Mouse (Mus musculus): ENCODE data around the gene Piwil4. TPM values are rescaled to one million over a fixed set of nuclear protein-coding genes. Genes with fewer than 3 reads are reported as not detected.
"Not testable (repeated sequence)": the region's sequence is repeated elsewhere in the genome, so short reads cannot be mapped to it uniquely, and the experiment has no call there.

The Piwil4 gene
- total and polyA plus RNA-seq, 2 experiments from 2014 or later = 0.42 to 0.48 TPM

DNA sequence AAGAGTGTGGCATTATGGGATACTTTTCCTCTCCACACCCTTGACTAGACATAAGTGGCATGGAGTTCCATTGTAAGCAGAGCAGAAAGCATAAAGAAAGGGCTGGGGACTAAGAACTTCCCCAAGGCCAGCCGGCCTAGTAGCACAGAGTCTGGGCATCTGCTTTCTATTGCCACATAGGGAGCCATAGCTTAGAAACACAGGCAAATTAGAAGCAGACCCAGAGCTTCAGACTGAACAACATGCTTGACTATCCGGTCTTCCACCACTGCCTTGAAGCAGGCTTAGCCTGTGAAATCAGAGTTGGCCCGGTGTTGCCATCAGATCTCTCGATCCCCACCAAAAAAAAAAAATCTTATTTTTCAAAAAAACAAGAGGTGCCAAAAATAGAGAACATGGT is 67.4 kb downstream of the Piwil4 start:
- Histone ChIP-seq H3K36me3 (ENCODE audit: insufficient read depth, low read length) (no peaks in the 10 kb centered on the region), H3K9me3 (ENCODE audit: low read length) (no peaks in the 10 kb centered on the region), H3K27me3 (ENCODE audit: insufficient read depth, low read length) (no peaks in the 10 kb centered on the region), H3K27ac (no peak overlapping the region), H3K9ac (replicated peaks; ENCODE audit: low read length) (no peak overlapping the region), H3K4me3 (ENCODE audit: low read length) (no peak overlapping the region), H3K4me1 (ENCODE audit: insufficient read depth, low read length) (peaks cover 3% of the 10 kb centered on the region; the same call in 1 of the 2 replicates), H3K4me2 (ENCODE audit: low read depth, low read length) (no peak overlapping the region)
- no peak for ATAC-seq
- no peak for TF ChIP-seq CTCF (IDR thresholded peaks at IDR 0.05; ENCODE audit: low read depth)
- DNase-seq (ENCODE audit: low spot score) = no peak
- WGBS = 95% methylated on average over 4 of the region's 4 CpGs

DNA sequence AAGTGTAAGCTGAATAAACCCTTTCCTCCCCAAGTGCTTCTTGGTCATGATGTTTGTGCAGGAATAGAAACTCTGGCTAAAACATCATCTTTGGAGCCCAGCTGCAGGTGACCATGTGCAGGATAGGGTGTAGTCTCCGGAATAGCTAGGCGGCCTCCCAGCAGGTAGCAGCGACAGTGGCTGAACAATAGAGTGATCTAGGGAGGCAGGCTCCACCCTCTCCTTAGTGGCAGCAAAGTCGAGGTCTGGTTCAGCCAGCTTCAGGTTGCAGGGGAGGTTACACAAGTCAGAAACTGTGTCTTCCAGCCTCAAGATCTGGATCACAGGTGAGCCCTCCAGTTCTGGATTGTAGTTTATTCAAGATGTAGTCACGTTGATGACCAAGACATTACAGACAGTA is 68.6 kb downstream of the Piwil4 start:
- H3K4me1 ChIP-seq (ENCODE audit: insufficient read depth, low read length); ATAC-seq: not testable (repeated sequence)
- WGBS = 40% methylated on average over 5 of the region's 5 CpGs

DNA sequence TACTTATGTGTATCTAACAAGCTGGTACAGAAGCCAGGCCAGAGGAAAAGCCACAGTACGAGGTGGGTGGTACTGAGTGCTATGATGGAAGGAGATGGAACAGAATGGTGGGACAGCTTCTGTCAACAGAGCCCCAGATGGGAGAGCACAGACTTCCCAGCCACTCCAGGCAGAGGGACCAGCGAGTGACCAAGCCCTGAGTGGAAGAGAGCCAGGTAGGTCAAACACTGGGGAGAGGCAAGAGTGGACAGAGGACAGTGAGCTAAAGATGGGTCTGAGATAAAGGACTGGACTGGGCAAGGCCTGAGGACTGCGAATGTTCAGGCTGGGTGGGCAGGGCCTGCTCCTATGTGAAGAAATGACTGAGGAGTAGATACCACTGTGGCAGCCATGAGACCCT is 72.2 kb downstream of the Piwil4 start:
- Histone ChIP-seq H3K9me3 (ENCODE audit: low read length) (no peaks in the 10 kb centered on the region), H3K36me3 (ENCODE audit: insufficient read depth, low read length) (no peaks in the 10 kb centered on the region), H3K9ac (replicated peaks; ENCODE audit: low read length) (no peak overlapping the region), H3K4me3 (ENCODE audit: low read length) (no peak overlapping the region), H3K4me1 (ENCODE audit: insufficient read depth, low read length) (no peaks in the 10 kb centered on the region), H3K27ac (no peak overlapping the region), H3K4me2 (ENCODE audit: low read depth, low read length) (no peak overlapping the region), H3K27me3 (ENCODE audit: insufficient read depth, low read length) (no peaks in the 10 kb centered on the region)
- DNase-seq (ENCODE audit: low spot score) (no peak), ATAC-seq (no peak)
- no peak for TF ChIP-seq CTCF (IDR thresholded peaks at IDR 0.05; ENCODE audit: low read depth)
- 87% methylated on average over 3 of the region's 3 CpGs for WGBS

More for the DNA sequence above, 68.6 kb downstream of the Piwil4 start:
- DNase-seq (ENCODE audit: low spot score); H3K27ac ChIP-seq; H3K4me2 ChIP-seq (ENCODE audit: low read depth, low read length); H3K9me3 ChIP-seq (ENCODE audit: low read length); H3K4me3 ChIP-seq (ENCODE audit: low read length); H3K36me3 ChIP-seq (ENCODE audit: insufficient read depth, low read length); H3K27me3 ChIP-seq (ENCODE audit: insufficient read depth, low read length); H3K9ac ChIP-seq (replicated peaks; ENCODE audit: low read length): not testable (repeated sequence)

DNA sequence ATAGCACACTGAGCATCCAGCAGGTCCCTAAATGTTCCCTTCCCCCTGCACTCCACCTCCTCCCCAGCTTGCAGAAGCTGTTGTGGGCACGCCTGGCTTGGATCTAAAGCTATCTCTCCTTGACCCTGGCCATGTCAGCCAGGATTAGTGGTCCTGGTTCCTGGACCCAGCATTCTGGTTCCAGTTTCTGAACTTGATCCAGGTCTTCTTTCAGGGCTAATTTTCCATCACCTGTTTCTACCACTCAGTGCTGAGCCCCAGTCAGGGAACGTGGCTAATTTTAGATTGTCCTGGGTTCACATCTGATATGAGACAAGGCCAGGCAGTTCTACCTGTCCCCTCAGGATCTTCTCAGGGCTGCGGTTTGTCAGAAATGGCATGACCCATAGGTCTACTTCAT is 74.5 kb downstream of the Piwil4 start:
- ATAC-seq = no peak
- Histone ChIP-seq H3K4me1 (ENCODE audit: insufficient read depth, low read length) (no peaks in the 10 kb centered on the region), H3K36me3 (ENCODE audit: insufficient read depth, low read length) (no peaks in the 10 kb centered on the region)

DNA sequence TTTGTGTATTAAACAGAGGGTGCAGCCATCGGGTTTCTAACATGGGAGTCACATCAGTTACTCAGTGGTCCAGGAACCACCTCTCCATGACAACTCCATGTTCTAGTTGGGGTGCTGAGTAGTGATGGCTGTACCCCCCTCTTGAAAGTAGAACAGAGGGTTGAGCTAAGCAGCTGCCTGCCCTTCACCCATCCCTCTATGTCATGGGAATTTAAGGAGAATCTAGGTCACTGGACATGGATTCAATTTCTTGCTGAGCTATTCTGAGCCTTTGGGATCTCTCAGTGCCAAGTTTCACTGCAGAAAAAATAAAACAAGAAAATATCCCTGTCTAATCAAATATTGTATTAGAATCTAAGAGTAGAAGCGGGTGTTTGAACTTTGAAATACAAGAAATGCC is 76.9 kb downstream of the Piwil4 start:
- no peak for TF ChIP-seq CTCF (IDR thresholded peaks at IDR 0.05; ENCODE audit: low read depth)
- DNase-seq (ENCODE audit: low spot score) (no peak), ATAC-seq (no peak)
- 94% methylated on average over 2 of the region's 2 CpGs for WGBS
- Histone ChIP-seq H3K27ac (no peak overlapping the region), H3K4me1 (ENCODE audit: insufficient read depth, low read length) (no peaks in the 10 kb centered on the region), H3K9ac (replicated peaks; ENCODE audit: low read length) (no peak overlapping the region), H3K9me3 (ENCODE audit: low read length) (no peaks in the 10 kb centered on the region), H3K4me3 (ENCODE audit: low read length) (no peak overlapping the region), H3K36me3 (ENCODE audit: insufficient read depth, low read length) (no peaks in the 10 kb centered on the region), H3K4me2 (ENCODE audit: low read depth, low read length) (no peak overlapping the region), H3K27me3 (ENCODE audit: insufficient read depth, low read length) (no peaks in the 10 kb centered on the region)

More for the DNA sequence above, 74.5 kb downstream of the Piwil4 start:
- DNase-seq (ENCODE audit: low spot score) = no peak
- Histone ChIP-seq H3K27me3 (ENCODE audit: insufficient read depth, low read length) (no peaks in the 10 kb centered on the region), H3K9me3 (ENCODE audit: low read length) (no peaks in the 10 kb centered on the region), H3K9ac (replicated peaks; ENCODE audit: low read length) (no peak overlapping the region), H3K4me3 (ENCODE audit: low read length) (no peak overlapping the region), H3K4me2 (ENCODE audit: low read depth, low read length) (no peak overlapping the region), H3K27ac (no peak overlapping the region)
- TF ChIP-seq CTCF (IDR thresholded peaks at IDR 0.05; ENCODE audit: low read depth) = no peak
- 87% methylated on average over 3 of the region's 3 CpGs for WGBS

DNA sequence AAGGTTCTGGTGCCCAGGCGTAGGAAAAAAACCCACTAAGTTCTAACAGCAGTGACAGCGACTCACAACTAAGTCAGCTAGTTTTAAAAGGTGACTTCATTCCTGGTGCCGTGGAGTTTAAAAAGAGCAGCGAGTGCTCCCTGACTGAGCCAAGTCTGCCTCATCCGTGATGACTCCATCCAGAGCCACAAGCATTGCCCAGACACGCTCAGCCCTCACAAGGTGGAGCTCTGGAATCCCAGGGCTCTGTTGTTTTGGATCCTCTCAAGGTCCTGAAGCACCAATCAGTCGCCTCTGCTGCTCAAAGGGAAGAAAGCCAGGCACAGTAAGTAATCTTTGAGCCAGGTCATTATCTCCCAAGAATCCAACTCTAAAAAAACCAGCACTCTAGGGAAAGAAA is 77.7 kb downstream of the Piwil4 start:
- DNase-seq (ENCODE audit: low spot score) = no peak
- H3K9me3 ChIP-seq (ENCODE audit: low read length) = no peaks in the 10 kb centered on the region
- H3K36me3 ChIP-seq (ENCODE audit: insufficient read depth, low read length) = no peaks in the 10 kb centered on the region
- H3K4me1 ChIP-seq (ENCODE audit: insufficient read depth, low read length) = no peaks in the 10 kb centered on the region
- ATAC-seq = no peak
- WGBS = 74% methylated on average over 7 of the region's 7 CpGs
- H3K9ac ChIP-seq (replicated peaks; ENCODE audit: low read length) = no peak overlapping the region
- no peak overlapping the region for H3K27ac ChIP-seq
- H3K4me2 ChIP-seq (ENCODE audit: low read depth, low read length) = no peak overlapping the region
- no peaks in the 10 kb centered on the region for H3K27me3 ChIP-seq (ENCODE audit: insufficient read depth, low read length)
- H3K4me3 ChIP-seq (ENCODE audit: low read length) = no peak overlapping the region
- no peak for TF ChIP-seq CTCF (IDR thresholded peaks at IDR 0.05; ENCODE audit: low read depth)

DNA sequence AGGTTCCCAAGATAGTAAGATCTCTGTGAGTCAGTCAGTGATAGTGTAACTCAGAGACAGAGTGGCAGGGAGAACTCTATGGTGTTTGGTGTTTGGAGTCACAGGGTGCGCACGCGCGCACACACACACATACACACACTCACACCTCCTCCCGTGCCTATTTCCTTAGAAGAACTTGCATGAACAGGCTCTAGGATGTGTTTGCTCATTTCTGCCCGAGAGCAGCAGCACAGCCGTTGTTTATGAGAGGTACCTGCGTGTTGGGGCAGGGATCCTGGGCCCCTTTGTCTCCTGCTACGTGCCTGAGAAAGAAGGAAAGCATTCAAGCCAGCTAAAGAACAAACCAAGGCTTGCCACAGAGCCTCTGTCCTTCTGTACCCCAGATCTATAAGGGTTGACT is 78.4 kb downstream of the Piwil4 start:
- DNase-seq (ENCODE audit: low spot score) (no peak), ATAC-seq (no peak)
- Histone ChIP-seq H3K9me3 (ENCODE audit: low read length) (no peaks in the 10 kb centered on the region), H3K9ac (replicated peaks; ENCODE audit: low read length) (no peak overlapping the region), H3K36me3 (ENCODE audit: insufficient read depth, low read length) (no peaks in the 10 kb centered on the region), H3K27me3 (ENCODE audit: insufficient read depth, low read length) (no peaks in the 10 kb centered on the region), H3K4me1 (ENCODE audit: insufficient read depth, low read length) (no peaks in the 10 kb centered on the region), H3K4me2 (ENCODE audit: low read depth, low read length) (no peak overlapping the region), H3K4me3 (ENCODE audit: low read length) (no peak overlapping the region), H3K27ac (no peak overlapping the region)
- WGBS = 88% methylated on average over 9 of the region's 9 CpGs
- no peak for TF ChIP-seq CTCF (IDR thresholded peaks at IDR 0.05; ENCODE audit: low read depth)
